Mouse (Mus musculus) c-Kit-positive CD71-negative TER-119-negative erythroid progenitor cells, embryonic 14.5 days (primary cell): ENCODE measurements around the gene Thsd7a.

ENCODE experiments used
- DNase-seq: peaks from one replicate; pipeline ENCODE4 v3.0.0-alpha.2; 2013; ENCODE audit warnings: low read depth

Gene Thsd7a

GRCm38 (mm10) chr6:12386731-12387130 is 362.5 kb downstream of the Thsd7a start:
- no peak for DNase-seq

DNA sequence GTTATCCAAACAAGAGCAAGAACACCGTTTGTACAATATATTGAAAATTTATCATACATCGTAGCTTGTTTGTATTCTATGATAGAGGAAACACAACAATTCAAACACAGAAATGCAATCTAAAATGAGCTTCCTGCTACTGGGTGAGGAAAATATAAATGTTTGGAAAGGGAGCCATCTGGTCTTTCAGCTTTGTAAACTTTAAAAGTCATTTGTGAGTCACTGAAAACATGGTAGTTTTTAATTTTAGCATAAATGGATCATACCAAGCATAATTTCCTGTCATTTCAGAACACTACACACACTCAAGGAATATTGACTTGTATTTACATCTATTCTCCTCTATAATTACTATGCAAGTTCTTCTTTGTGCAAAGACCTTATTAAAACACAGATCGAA is 363.6 kb downstream of the Thsd7a start:
- no peak for DNase-seq

DNA sequence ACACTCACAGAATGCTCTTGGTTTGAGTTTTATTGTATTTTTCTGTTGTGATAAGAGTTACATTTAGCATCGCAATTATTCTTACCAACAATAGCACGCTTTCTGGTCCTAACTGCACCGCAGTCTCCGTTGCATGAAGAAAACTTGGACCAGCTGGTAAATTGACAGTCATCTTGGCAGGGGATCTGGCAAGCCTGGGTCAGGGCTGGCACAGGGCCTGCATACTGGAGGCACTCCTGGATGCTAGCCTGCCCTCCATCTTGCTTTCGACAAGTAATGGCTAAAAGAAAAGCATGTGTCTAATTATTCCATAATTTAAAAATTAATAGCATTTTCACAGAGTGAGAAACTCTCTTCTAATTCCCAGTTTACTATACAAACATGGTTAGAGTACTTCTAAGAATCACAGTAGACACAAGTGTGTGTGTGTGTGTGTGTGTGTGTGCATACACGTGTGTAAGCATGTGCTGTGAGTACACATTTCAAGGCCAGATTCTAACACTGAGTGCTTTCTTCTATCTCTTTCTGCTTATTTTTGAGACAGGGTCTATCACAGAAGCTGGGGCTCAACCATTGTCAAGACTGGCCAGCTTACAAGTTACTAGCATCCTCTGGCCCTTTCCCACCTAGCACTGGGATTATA is 368.0 kb downstream of the Thsd7a start:
- no peak for DNase-seq

DNA sequence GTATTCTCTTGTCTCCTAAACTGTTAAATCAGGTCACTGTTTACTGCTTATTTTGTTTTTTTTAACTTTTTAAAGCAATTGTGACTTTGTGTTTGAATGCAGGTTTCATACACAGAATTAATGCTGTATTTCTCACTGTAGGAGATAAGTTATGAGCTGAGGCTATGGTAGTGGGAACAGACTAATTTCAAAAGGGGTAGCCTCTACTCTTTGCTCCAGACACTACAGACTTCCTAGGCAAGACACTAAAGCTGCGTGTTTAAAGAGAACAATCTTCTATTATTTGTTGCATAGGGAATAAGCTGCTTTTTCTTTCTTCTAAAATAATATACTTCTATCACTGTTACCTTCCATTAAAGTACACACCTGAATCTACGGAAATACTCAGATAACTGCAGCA is 368.5 kb downstream of the Thsd7a start:
- no peak for DNase-seq

DNA sequence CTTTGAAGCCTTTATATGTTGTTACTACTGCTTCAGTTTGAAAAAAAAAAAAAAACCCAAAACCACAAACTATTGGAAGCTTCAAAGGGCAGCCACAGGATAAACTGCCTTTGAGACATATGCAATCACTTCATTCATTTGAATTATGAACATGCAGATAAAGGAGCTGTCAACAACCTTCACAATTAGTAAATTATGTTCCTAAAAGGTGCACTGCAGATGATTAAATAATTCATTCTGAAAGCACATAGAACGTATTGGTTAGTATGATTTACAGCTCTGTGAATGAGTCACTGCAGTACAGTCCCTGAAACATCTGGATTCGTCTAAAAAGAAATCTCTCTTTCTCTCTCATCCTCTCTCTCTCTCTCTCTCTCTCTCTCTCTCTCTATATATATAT is 390.5 kb downstream of the Thsd7a start:
- no peak for DNase-seq

DNA sequence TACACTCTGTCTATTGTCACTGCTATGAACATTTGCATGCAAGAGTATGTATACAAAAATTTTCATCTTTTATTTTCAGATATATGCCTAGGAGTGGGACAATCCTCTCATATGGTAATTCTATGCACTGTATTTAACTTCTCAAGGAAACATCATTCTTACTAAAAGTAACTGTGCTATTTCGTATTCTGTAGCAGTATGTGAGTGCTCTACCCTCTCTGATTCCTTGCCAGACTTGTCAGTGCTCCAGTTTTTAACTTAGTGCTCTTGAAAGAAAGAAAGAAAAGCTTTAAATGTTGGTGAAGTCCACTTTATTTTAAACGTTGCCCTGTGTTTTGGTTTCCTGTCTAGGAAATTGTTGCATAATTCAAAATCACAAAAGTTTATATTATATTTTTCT is 395.6 kb downstream of the Thsd7a start:
- no peak for DNase-seq

GRCm38 (mm10) chr6:12352165-12352719 is 397.0 kb downstream of the Thsd7a start:
- no peak for DNase-seq

- DNase-seq: no peak
Observed at GRCm38 (mm10) chr6:12350753-12351152, 398.5 kb downstream of the Thsd7a start.

GRCm38 (mm10) chr6:12349105-12349759 is 400.0 kb downstream of the Thsd7a start:
- no peak for DNase-seq

DNA sequence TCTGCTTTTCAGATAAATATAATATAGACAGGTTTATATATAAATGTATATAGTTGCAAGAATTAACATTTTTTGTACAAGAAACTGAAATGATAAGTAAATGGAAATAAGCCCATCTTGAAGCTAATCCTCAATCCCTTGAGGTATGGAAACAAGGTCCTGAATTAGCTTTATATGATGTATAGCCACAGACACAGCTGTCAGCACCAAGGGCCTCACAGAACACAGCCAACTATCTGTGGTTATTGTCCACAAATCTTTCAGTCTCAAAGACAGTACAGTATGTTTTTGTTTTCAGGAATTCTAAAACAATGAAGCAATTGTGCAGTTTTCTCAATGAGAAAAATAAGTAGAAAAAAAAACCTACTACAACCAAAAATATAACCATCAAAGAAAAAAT is 400.5 kb downstream of the Thsd7a start:
- no peak for DNase-seq

DNA sequence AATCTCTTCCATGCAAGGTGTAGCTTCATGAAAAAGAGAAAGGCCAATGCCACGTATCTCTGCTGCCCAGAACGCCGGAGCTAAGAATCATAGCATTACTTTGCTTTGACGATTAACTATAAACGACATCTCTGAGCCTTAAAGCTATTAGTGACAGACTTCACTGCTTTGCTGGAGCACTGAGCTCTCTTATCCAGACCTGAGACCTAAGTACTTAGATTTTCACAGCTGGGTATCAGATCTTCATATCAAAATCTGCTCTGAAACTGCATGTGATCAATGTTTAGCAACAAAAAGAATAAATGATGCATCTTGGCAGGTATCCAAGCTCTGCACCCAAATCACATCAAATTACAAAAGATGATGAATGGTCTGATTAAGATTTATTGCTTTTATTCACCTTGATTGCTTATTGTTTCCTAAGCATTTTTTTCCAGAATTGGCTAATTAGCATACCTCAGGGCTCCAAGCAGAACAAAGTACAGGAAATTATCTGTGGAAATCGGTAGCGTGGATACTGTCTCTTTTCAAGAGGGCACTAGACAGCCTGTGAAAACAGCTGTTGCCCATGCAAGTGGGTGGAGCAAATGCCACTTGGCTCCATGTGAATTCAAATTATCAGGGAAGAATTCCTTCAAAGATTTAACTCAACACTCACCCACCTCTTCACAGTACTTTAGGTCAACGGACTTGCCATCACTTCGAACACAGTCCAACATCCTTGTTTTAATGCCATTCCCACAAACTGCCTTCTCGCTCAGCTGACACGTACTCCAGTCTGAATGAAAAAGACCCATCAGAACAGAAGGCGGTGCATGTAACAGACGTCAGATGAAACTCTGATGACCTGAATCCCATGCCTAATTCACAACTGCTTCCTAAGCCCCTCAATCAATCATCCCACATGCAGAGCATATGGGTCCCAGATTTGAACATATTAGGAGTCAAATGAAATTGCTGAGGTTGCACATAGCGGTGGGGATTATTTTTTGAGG is 412.3 kb downstream of the Thsd7a start:
- no peak for DNase-seq

DNA sequence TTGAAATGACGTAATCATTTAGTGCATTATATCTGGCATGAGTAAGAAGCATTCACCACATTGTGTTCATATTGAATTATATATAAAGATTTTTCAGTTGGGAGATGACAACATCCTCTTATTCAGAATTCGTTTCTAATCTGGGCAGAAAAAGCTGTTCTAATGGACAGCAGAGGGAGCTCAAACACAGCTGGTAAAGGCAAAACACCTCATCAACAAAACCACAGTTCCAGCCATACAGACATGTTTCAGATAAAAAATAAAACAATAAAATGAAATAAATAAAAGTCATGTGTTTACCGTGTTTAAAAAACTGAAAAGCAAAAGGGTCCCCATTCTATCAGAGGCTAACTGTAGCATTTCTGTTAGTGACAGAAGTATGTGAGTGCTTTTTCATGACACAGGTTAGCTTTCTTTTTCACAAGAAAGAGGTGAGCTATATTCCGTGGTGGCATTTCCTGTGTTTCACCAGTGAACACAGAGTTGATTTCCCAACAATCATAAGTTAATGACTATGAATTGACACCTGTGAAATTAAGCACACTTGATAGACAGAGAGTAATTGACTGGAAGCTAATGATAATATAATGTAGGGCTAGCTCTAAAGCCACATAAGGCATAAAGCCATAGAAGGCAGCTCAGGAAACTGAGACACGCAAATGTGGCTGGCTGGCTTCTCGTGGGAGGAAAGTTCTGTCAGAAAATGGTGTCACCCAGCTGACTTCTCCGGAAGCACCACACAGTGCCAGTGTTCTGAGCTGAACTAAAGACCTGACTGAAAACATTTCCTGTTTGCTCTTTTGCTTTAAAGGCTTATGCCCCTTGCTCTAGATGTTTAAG is 433.9 kb downstream of the Thsd7a start:
- DNase-seq: peak; percentile 26

- no peak for DNase-seq
Observed at GRCm38 (mm10) chr6:12307502-12307901, 441.7 kb downstream of the Thsd7a start.

DNA sequence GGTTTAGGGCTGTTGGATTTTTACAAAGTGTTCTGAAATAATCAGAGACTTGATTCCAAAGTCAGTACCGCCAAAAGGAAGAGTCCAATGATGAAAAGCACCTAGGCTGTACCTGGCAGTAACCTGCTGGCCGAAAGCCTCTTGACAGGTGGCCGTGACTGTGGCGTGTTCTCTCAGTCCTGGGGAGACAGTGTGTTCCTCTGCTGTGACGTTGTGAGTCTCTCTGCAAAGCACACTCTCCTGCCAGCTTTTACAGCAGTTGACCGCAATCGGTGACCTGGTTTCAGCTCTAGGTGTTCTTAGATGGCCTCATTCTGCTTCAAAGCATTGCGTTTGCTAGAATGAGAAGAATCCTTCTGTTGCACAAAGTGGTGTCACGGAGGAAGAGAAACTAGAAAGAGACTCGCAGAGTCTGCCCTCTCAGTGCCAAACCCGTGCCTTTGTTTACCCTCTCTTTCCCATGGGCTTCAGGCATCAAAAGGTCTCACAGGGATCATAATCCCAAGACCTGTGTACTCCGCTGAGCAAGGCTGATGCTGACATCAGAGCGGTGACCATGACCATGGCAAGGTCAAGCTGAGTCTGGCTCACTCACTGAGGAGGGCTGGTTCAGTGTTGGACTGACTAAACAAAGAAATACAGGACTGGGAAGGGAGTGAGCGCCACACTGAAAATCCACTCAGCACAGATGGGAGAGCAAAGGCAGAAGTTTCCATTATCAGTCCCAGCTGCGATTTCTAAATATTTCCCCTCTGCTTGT is 486.4 kb downstream of the Thsd7a start:
- no peak for DNase-seq
